Mouse (Mus musculus): ENCODE data around the gene Zbtb16. TPM values are rescaled to one million over a fixed set of nuclear protein-coding genes. Genes with fewer than 3 reads are reported as not detected.

Zbtb16 gene
- polyA plus RNA-seq, 1 experiment from 2014 or later, result 6.0 TPM

DNA sequence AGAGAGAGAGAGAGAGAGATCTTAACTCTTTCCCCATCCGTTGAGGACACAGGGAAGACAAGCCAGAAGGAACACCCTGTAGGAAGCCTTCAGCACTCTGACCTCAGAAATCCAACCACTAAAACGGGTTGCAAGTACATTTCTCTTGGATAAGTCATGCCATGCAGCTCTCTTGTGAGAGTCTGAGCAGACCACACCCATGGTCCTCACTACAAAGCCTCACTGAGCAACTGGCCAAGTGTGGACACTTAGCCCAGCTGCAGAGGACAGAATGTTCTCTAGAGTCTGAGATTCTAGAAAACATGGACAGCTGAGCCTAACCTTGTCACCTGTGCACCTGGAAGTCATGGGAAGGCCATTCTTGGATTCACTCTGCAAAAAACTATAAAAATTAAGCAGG lies 60.5 kb downstream of the Zbtb16 start:
- DNase-seq (no peak), ATAC-seq (ENCODE audit: low FRiP score, low TSS enrichment) (no peak)
- WGBS, result 58% methylated on average over 2 of the region's 2 CpGs
- no peaks in the 10 kb centered on the region for H3K36me3 ChIP-seq (ENCODE audit: control insufficient read depth, insufficient read depth, low read length)
- H3K27me3 ChIP-seq (ENCODE audit: control insufficient read depth, insufficient read depth, low read length), result no peaks in the 10 kb centered on the region
- no peak overlapping the region for H3K4me2 ChIP-seq (ENCODE audit: low read length)
- H3K4me1 ChIP-seq (ENCODE audit: control insufficient read depth, insufficient read depth, low read length), result peaks cover 8% of the 10 kb centered on the region; the same call in 1 of the 2 replicates
- no peak overlapping the region for H3K4me3 ChIP-seq (replicated peaks; ENCODE audit: low read depth, low read length)
- no peak overlapping the region for H3K27ac ChIP-seq (replicated peaks; ENCODE audit: low read depth, low read length)
- H3K9me3 ChIP-seq (ENCODE audit: control insufficient read depth, low read length), result no peaks in the 10 kb centered on the region
- no peak overlapping the region for H3K9ac ChIP-seq (replicated peaks; ENCODE audit: low read length)

DNA sequence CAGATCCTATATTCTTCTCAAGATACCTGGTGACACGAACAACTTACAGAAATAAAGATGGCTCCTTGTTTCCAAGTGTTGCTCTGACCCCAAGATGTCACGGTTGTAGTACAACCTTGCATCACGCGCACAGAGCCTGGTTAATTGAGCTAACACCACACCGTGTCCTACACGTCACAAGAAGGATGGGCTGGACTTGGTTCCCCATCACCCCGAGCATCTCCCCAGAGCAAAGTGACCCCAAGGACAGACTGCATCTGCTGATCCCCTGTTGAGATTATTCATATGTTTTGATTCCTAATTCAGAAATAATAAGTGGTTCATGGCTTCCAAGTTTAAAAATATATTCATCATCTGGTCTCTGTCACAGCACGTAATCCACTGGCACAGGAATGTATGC lies 62.3 kb downstream of the Zbtb16 start:
- no peak for DNase-seq
- H3K4me3 ChIP-seq (replicated peaks; ENCODE audit: low read depth, low read length), result no peak overlapping the region
- WGBS, result 95% methylated on average over 8 of the region's 8 CpGs
- no peaks in the 10 kb centered on the region for H3K9me3 ChIP-seq (ENCODE audit: control insufficient read depth, low read length)
- H3K27me3 ChIP-seq (ENCODE audit: control insufficient read depth, insufficient read depth, low read length), result no peaks in the 10 kb centered on the region
- H3K36me3 ChIP-seq (ENCODE audit: control insufficient read depth, insufficient read depth, low read length), result no peaks in the 10 kb centered on the region
- no peak for ATAC-seq (ENCODE audit: low FRiP score, low TSS enrichment)
- H3K27ac ChIP-seq (replicated peaks; ENCODE audit: low read depth, low read length), result no peak overlapping the region
- H3K4me2 ChIP-seq (ENCODE audit: low read length), result no peak overlapping the region
- H3K9ac ChIP-seq (replicated peaks; ENCODE audit: low read length), result no peak overlapping the region
- H3K4me1 ChIP-seq (ENCODE audit: control insufficient read depth, insufficient read depth, low read length), result no peaks in the 10 kb centered on the region

DNA sequence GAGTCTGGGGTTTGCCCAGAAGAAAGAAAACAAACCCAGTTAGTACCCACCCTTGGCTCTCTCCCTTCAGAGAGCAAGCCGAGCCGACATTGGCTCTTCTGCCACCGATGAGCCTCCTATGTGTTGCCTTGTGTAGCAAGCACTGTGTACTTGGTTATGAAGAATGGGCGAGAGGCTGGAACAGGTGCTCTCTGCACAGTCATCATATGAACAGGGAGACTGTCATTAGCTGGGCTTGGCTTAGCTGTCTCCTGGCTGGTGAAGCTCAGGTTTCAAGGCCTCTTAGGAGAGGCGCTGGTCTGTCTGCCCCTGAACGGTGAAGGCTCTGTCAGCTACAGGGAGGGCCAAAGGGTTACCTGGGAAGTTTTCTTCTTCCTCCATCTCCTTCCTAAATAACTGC lies 62.9 kb downstream of the Zbtb16 start:
- Histone ChIP-seq H3K27me3 (ENCODE audit: control insufficient read depth, insufficient read depth, low read length) (no peaks in the 10 kb centered on the region), H3K4me1 (ENCODE audit: control insufficient read depth, insufficient read depth, low read length) (no peaks in the 10 kb centered on the region), H3K9me3 (ENCODE audit: control insufficient read depth, low read length) (no peaks in the 10 kb centered on the region), H3K4me2 (ENCODE audit: low read length) (no peak overlapping the region), H3K27ac (replicated peaks; ENCODE audit: low read depth, low read length) (no peak overlapping the region), H3K36me3 (ENCODE audit: control insufficient read depth, insufficient read depth, low read length) (no peaks in the 10 kb centered on the region), H3K4me3 (replicated peaks; ENCODE audit: low read depth, low read length) (no peak overlapping the region), H3K9ac (replicated peaks; ENCODE audit: low read length) (no peak overlapping the region)
- DNase-seq (no peak), ATAC-seq (ENCODE audit: low FRiP score, low TSS enrichment) (no peak)
- 96% methylated on average over 6 of the region's 6 CpGs for WGBS

DNA sequence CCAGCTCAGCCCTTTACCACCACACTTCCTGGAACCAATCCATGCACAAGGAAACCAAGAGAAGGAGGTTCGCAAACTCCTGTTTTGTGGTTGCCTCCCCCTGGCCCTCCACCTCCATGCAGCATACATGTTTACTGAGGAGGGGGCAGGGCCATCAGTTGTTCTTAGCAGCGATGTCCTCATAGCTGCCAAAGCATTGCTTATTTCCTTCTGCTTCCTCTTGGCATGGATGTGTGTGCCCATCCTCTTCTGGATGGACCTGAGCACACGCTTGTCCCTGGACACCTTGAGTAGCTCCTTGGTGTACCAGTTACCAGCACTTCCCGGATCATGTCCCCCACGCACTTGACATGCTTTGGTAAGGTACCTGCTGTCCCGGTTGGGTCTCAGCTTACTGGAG lies 64.5 kb downstream of the Zbtb16 start:
- ATAC-seq (ENCODE audit: low FRiP score, low TSS enrichment), result no peak
- no peaks in the 10 kb centered on the region for H3K27me3 ChIP-seq (ENCODE audit: control insufficient read depth, insufficient read depth, low read length)
- no peak overlapping the region for H3K9ac ChIP-seq (replicated peaks; ENCODE audit: low read length)
- no peaks in the 10 kb centered on the region for H3K4me1 ChIP-seq (ENCODE audit: control insufficient read depth, insufficient read depth, low read length)
- no peaks in the 10 kb centered on the region for H3K36me3 ChIP-seq (ENCODE audit: control insufficient read depth, insufficient read depth, low read length)
- no peak overlapping the region for H3K27ac ChIP-seq (replicated peaks; ENCODE audit: low read depth, low read length)
- WGBS, result 96% methylated on average over 6 of the region's 6 CpGs
- no peak overlapping the region for H3K4me3 ChIP-seq (replicated peaks; ENCODE audit: low read depth, low read length)
- no peak for DNase-seq
- no peak overlapping the region for H3K4me2 ChIP-seq (ENCODE audit: low read length)
- no peaks in the 10 kb centered on the region for H3K9me3 ChIP-seq (ENCODE audit: control insufficient read depth, low read length)

DNA sequence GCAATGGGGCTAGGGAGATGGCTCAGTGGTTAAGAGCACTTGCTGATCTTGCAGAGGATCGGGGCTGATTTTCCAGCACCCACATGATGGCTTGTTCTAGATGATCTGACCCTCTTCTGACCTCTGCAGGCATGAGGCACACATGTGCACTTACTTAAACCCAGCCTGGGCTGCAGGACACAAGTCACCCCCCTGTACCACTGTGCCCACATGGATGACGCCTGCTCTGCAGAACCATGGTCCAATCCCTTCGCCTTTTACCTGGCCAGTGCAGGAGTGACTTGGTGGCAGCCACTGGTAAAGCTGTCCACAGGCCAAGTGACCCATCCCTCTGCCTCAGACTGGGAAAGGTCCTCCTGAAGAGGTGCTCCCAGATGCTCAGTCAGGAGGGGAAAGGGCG lies 67.1 kb downstream of the Zbtb16 start:
- no peak overlapping the region for H3K4me3 ChIP-seq (replicated peaks; ENCODE audit: low read depth, low read length)
- no peak overlapping the region for H3K4me2 ChIP-seq (ENCODE audit: low read length)
- H3K4me1 ChIP-seq (ENCODE audit: control insufficient read depth, insufficient read depth, low read length), result no peaks in the 10 kb centered on the region
- 91% methylated on average over 4 of the region's 4 CpGs for WGBS
- H3K36me3 ChIP-seq (ENCODE audit: control insufficient read depth, insufficient read depth, low read length), result no peaks in the 10 kb centered on the region
- no peaks in the 10 kb centered on the region for H3K27me3 ChIP-seq (ENCODE audit: control insufficient read depth, insufficient read depth, low read length)
- no peak overlapping the region for H3K9ac ChIP-seq (replicated peaks; ENCODE audit: low read length)
- ATAC-seq (ENCODE audit: low FRiP score, low TSS enrichment) (no peak), DNase-seq (no peak)
- H3K27ac ChIP-seq (replicated peaks; ENCODE audit: low read depth, low read length), result 0 out of 2 replicates have a peak overlapping the region, but pooled peaks have one; percentile 0
- H3K9me3 ChIP-seq (ENCODE audit: control insufficient read depth, low read length), result no peaks in the 10 kb centered on the region

DNA sequence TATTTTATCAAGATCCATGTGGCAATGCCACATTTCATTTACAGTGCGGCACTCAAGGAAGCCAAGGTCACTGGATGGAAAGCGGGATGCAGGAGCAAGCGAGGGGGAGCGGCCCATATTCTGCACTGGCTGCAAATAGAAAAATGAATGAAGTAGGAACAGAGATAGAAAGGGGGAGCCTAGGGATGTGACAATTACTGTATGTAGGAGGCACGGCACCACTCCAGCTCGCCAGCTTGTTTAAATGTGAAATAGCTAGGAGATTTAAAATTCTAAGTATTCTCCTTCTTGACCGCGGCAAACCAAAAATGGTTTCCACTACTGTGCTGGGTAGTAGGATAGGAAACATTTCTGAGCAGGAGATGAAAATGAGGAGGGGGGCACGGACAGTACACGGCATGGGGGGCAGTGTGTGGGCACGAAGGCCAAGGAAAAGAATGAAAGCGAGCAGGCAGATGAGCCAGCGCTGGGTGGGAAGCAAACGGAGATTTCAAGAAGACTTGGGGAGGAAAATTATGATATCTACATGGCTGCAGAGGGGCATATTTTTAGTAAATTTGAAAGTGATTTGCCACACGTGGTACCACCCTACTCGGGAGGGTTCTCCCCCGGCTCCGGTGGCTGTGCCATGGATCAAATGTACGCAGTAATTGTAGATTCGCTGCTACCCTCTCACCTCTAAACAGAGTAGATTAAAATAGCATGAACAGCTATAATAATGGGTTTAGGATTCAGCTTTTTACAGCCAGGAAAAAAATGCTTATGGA lies 68.2 kb downstream of the Zbtb16 start:
- no peak for DNase-seq
- Histone ChIP-seq H3K4me1 (ENCODE audit: control insufficient read depth, insufficient read depth, low read length) (no peaks in the 10 kb centered on the region), H3K36me3 (ENCODE audit: control insufficient read depth, insufficient read depth, low read length) (no peaks in the 10 kb centered on the region), H3K27ac (replicated peaks; ENCODE audit: low read depth, low read length) (0 out of 2 replicates have a peak overlapping the region, but pooled peaks have one; percentile 32), H3K4me3 (replicated peaks; ENCODE audit: low read depth, low read length) (no peak overlapping the region), H3K9ac (replicated peaks; ENCODE audit: low read length) (no peak overlapping the region), H3K9me3 (ENCODE audit: control insufficient read depth, low read length) (no peaks in the 10 kb centered on the region), H3K27me3 (ENCODE audit: control insufficient read depth, insufficient read depth, low read length) (no peaks in the 10 kb centered on the region), H3K4me2 (ENCODE audit: low read length) (no peak overlapping the region)
- ATAC-seq (ENCODE audit: low FRiP score, low TSS enrichment), result no peak
- 86% methylated on average over 20 of the region's 20 CpGs for WGBS

DNA sequence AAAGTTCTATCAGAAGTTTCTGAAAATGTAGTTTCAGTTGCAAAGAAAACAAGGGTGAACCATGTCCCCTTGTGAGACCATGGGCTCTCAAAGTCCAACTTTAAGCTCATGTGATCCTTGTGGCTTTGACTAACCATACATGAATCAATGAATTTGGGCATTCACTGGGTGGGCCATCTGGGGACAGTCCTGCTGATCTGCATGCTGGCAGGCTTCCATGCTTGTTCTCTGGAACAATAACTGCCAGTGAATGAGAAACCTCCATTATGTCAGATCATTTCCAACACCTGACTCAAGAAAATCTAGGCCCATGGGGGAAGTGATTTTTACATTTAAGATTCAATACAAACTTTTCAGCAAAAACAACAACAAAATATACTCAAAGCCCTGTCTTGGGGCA lies 70.1 kb downstream of the Zbtb16 start:
- H3K9me3 ChIP-seq (ENCODE audit: control insufficient read depth, low read length), result no peaks in the 10 kb centered on the region
- no peaks in the 10 kb centered on the region for H3K36me3 ChIP-seq (ENCODE audit: control insufficient read depth, insufficient read depth, low read length)
- DNase-seq, result no peak
- no peak overlapping the region for H3K4me3 ChIP-seq (replicated peaks; ENCODE audit: low read depth, low read length)
- 0 out of 2 replicates have a peak, but pooled peaks cover 2% of the 10 kb centered on the region for H3K4me1 ChIP-seq (ENCODE audit: control insufficient read depth, insufficient read depth, low read length)
- H3K27ac ChIP-seq (replicated peaks; ENCODE audit: low read depth, low read length), result no peak overlapping the region
- H3K4me2 ChIP-seq (ENCODE audit: low read length), result no peak overlapping the region
- H3K9ac ChIP-seq (replicated peaks; ENCODE audit: low read length), result no peak overlapping the region
- ATAC-seq (ENCODE audit: low FRiP score, low TSS enrichment), result no peak
- no peaks in the 10 kb centered on the region for H3K27me3 ChIP-seq (ENCODE audit: control insufficient read depth, insufficient read depth, low read length)

DNA sequence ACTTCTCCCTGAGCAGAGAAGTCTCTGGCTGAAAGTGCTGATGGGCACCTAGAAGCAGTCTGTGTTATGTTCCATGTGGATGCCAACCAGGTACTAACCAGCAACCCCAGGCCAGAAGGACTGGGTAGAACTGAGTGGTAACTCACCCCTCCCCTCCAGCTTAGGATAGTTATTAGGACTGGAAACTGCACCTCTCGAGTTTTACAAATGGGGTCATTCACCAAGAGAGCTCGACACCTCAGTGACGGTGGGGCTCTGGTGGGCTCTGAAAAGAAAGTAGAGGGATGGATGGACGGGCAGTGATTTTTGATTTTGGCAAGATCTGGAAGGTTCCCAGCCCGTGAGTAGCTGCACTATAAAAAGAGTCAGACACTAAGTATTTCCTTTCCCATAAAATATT lies 71.7 kb downstream of the Zbtb16 start:
- DNase-seq (no peak), ATAC-seq (ENCODE audit: low FRiP score, low TSS enrichment) (no peak)
- WGBS, result 90% methylated on average over 5 of the region's 5 CpGs
- Histone ChIP-seq H3K36me3 (ENCODE audit: control insufficient read depth, insufficient read depth, low read length) (no peaks in the 10 kb centered on the region), H3K27me3 (ENCODE audit: control insufficient read depth, insufficient read depth, low read length) (no peaks in the 10 kb centered on the region), H3K27ac (replicated peaks; ENCODE audit: low read depth, low read length) (no peak overlapping the region), H3K9ac (replicated peaks; ENCODE audit: low read length) (no peak overlapping the region), H3K4me1 (ENCODE audit: control insufficient read depth, insufficient read depth, low read length) (peaks cover 10% of the 10 kb centered on the region), H3K4me2 (ENCODE audit: low read length) (no peak overlapping the region), H3K4me3 (replicated peaks; ENCODE audit: low read depth, low read length) (no peak overlapping the region), H3K9me3 (ENCODE audit: control insufficient read depth, low read length) (no peaks in the 10 kb centered on the region)
